Mouse (Mus musculus) left cerebral cortex, postnatal 36 days (tissue): Measurements from ENCODE around the gene Zdhhc12. TPM values are rescaled to one million over a fixed set of nuclear protein-coding genes. Genes with fewer than 3 reads are reported as not detected.
A peak's percentile ranks its signal among the peaks of the same experiment; 100 is the strongest.
"Not testable (repeated sequence)": the region's sequence is repeated elsewhere in the genome, so short reads cannot be mapped to it uniquely, and the experiment has no call there.

Experiments used
- DNase-seq, 2 experiments: peaks; one replicate each; pipeline ENCODE4 v3.0.0; 2021 to 2022; ENCODE audit warnings: low spot score in 2 of 2, mixed read lengths in 1 of 2
- intact Hi-C: fragments of 180-260 bp; cut with DNase I; formaldehyde crosslinking; loops from one replicate; pipeline ENCODE4 v1.15.1; 2025
- total RNA-seq, 2 experiments: library from RNA; stranded (reverse); gene quantifications; 2 replicates each; pipeline ENCODE4 v1.2.3; 2021

The Zdhhc12 gene
- 1 to 10 TPM; 7.2 to 8.6 TPM for total RNA-seq

- intact Hi-C loops, result no loop called here
- peak; percentile 88 to 92 for DNase-seq
These were observed at the start of gene Zdhhc12 for GRCm38 (mm10) chr2:30093471-30094207. Gene Zdhhc12 (minus strand): TSS chr2:30093648.

GRCm38 (mm10) chr2:30140021-30140420 is 46.6 kb upstream of the Zdhhc12 start:
- intact Hi-C loops, DNase-seq: not testable (repeated sequence)

GRCm38 (mm10) chr2:30136458-30136857 is 43.0 kb upstream of the Zdhhc12 start:
- intact Hi-C loops, result no loop called here

GRCm38 (mm10) chr2:30134928-30135620 is 41.6 kb upstream of the Zdhhc12 start:
- intact Hi-C loops, result no loop called here
- DNase-seq, result no peak

More at GRCm38 (mm10) chr2:30136458-30136857, 43.0 kb upstream of the Zdhhc12 start:
- DNase-seq, result no peak

- intact Hi-C loops, result no loop called here
- DNase-seq, result no peak
These were observed 40.9 kb upstream of the Zdhhc12 start for GRCm38 (mm10) chr2:30134378-30134711.

- intact Hi-C loops, result no loop called here
These were observed 40.3 kb upstream of the Zdhhc12 start, which contains the start of gene Tbc1d13 for GRCm38 (mm10) chr2:30133613-30134377. Gene Tbc1d13 (plus strand): TSS chr2:30133746.

GRCm38 (mm10) chr2:30132801-30133612 is 39.6 kb upstream of the Zdhhc12 start:
- intact Hi-C loops, result no loop called here
- no peak for DNase-seq

More at GRCm38 (mm10) chr2:30133613-30134377, 40.3 kb upstream of the Zdhhc12 start, which contains the start of gene Tbc1d13:
- DNase-seq, result peak; percentile 98 to 99

- intact Hi-C loops, DNase-seq: not testable (repeated sequence)
These were observed 37.8 kb upstream of the Zdhhc12 start for GRCm38 (mm10) chr2:30131240-30131639.

GRCm38 (mm10) chr2:30130156-30130555 is 36.7 kb upstream of the Zdhhc12 start:
- intact Hi-C loops, result no loop called here
- no peak for DNase-seq

GRCm38 (mm10) chr2:30128789-30129188 is 35.3 kb upstream of the Zdhhc12 start:
- intact Hi-C loops, result loop anchor here (5.0 kb wide), 1 partner anchor 34 kb away; no protein-coding TSS in a partner anchor
- no peak for DNase-seq

- intact Hi-C loops, result loop anchor here (2.0 to 5.0 kb wide), 2 partner anchors 38 to 58 kb away; no protein-coding TSS in a partner anchor
- peak; percentile 96 for DNase-seq
These were observed 31.2 kb upstream of the Zdhhc12 start, which contains the start of gene Zer1 for GRCm38 (mm10) chr2:30124472-30125274. Gene Zer1 (minus strand): TSS chr2:30124585.

- intact Hi-C loops, result loop anchor here (2.0 kb wide), 1 partner anchor 57 kb away; no protein-coding TSS in a partner anchor
- DNase-seq, result no peak
These were observed 30.5 kb upstream of the Zdhhc12 start for GRCm38 (mm10) chr2:30123729-30124471.

- no peak for DNase-seq
- intact Hi-C loops, result no loop called here
These were observed 29.3 kb upstream of the Zdhhc12 start for GRCm38 (mm10) chr2:30122766-30123165.

- DNase-seq, result no peak
- intact Hi-C loops, result no loop called here
These were observed 26.8 kb upstream of the Zdhhc12 start for GRCm38 (mm10) chr2:30120269-30120668.

GRCm38 (mm10) chr2:30119641-30120051 is 26.2 kb upstream of the Zdhhc12 start:
- intact Hi-C loops, result no loop called here

GRCm38 (mm10) chr2:30112564-30112963 is 19.1 kb upstream of the Zdhhc12 start:
- intact Hi-C loops, result no loop called here

More at GRCm38 (mm10) chr2:30119641-30120051, 26.2 kb upstream of the Zdhhc12 start:
- DNase-seq, result peak; percentile 75 to 80

GRCm38 (mm10) chr2:30111500-30111899 is 18.1 kb upstream of the Zdhhc12 start:
- DNase-seq, result no peak
- intact Hi-C loops, result no loop called here

More at GRCm38 (mm10) chr2:30112564-30112963, 19.1 kb upstream of the Zdhhc12 start:
- no peak for DNase-seq
